Mouse (Mus musculus): ENCODE measurements at regions not wholly inside any gene's neighbourhood (a gene's known extent, or its start where the extent isn't known, plus 50 kb on each side); places are given as distances from the start of the nearest gene placed in this dataset.

DNA sequence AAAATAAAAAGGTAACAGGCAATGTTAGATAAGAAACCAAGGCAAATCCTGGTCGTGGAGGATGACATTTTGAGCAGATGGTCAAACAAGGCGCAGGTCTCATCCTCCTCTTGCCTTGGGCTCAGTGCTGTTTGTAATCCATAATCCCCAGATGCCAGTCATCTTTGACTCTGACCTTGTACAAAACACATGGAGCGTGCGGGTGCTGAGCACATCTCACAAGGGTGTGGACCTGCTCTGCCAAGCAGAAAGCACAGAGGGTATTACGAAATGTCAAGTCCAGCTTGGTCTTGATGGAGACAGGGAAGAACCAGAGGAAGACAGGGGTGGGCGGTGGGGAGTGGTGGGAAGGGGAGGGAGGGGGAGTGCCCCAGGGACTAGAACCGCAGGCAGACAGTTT is 116.9 kb upstream of the Auts2 start:
- dilution Hi-C loops (cut with MboI; ENCODE audit: extremely low pct_ligation_motif_present, extremely low pct_unique_long_range_greater_than_20kb, low sequenced_read_pairs) = no loop called here
- Histone ChIP-seq H3K4me3 (replicated peaks in 1 of 3; ENCODE audit: low read depth in 2 of 3, low read length in 2 of 3, poor library complexity in 1 of 3) (no peak overlapping the region), H3K27me3 (replicated peaks) (no peaks in the 10 kb centered on the region), H3K4me1 (ENCODE audit: control insufficient read depth in 1 of 2, insufficient read depth in 2 of 2) (no peaks in the 10 kb centered on the region), H3K9ac (ENCODE audit: insufficient read depth, low read depth) (no peak overlapping the region), H3K4me2 (ENCODE audit: insufficient read depth, low read depth, poor library complexity, severe bottlenecking) (no peak overlapping the region), H3K9me3 (replicated peaks; ENCODE audit: low read length) (peaks cover 83% of the 10 kb centered on the region), H3K27ac (ENCODE audit: insufficient read depth, low read depth) (no peak overlapping the region), H3K79me2 (replicated peaks; ENCODE audit: control insufficient read depth, extremely low read depth, insufficient read depth, poor library complexity, severe bottlenecking) (no peaks in the 10 kb centered on the region), H3K36me3 (replicated peaks in 1 of 2; ENCODE audit: control insufficient read depth in 1 of 2, insufficient read depth in 1 of 2, low read length in 1 of 2) (no peaks in the 10 kb centered on the region)
- no peak for DNase-seq (ENCODE audit: extremely low read depth)
- no peak for TF ChIP-seq SIN3A (IDR thresholded peaks at IDR 0.05; ENCODE audit: low read length)
- in situ Hi-C loops (cut with MboI; ENCODE audit: low pct_ligation_motif_present, low pct_unique_long_range_greater_than_20kb, low sequenced_read_pairs) = no loop called here

DNA sequence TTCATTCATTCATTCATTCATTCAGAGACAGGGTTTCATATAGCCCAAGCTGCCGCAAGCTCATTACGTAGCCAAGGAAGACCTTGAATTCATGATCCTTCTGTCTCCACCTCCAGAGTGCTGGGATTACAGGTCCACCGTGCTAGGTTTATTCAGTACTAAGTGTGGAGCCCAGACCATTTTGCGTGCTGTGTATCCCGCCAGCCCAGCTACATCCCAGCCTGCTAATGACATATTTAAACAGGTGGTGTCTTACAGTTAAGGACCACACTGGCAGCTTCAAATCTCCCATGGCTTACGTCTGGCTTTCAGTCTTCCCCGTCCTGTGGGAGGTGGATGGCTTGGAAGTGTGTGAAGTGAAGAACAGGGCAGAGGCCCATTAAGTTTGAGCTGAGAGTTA is 111.2 kb upstream of the Auts2 start:
- TF ChIP-seq PAX5 (IDR thresholded peaks at IDR 0.05; ENCODE audit: low read length) = no peak
- no peak for TF ChIP-seq JUN (IDR thresholded peaks at IDR 0.05; ENCODE audit: insufficient read depth, low read depth, low read length)
- no peak for TF ChIP-seq MYC (IDR thresholded peaks at IDR 0.05; ENCODE audit: low read depth, low read length)
- no peak for TF ChIP-seq CTCF (conservative IDR thresholded peaks at IDR 0.05 in 1 of 2, IDR thresholded peaks at IDR 0.05 in 1 of 2; ENCODE audit: low read depth in 2 of 2, low read length in 2 of 2)
- no peak for TF ChIP-seq MAFK (IDR thresholded peaks at IDR 0.05; ENCODE audit: insufficient replicate concordance, low read length)
- TF ChIP-seq RAD21 (IDR thresholded peaks at IDR 0.05; ENCODE audit: low read depth, low read length) = no peak
- TF ChIP-seq USF2 (conservative IDR thresholded peaks at IDR 0.05; ENCODE audit: low read depth, low read length) = no peak
- TF ChIP-seq TBP (conservative IDR thresholded peaks at IDR 0.05; ENCODE audit: low read depth, low read length) = no peak
- TF ChIP-seq TCF12 (IDR thresholded peaks at IDR 0.05; ENCODE audit: low read depth, low read length) = no peak
- TF ChIP-seq JUND (conservative IDR thresholded peaks at IDR 0.05; ENCODE audit: low read depth, low read length) = no peak
- TF ChIP-seq SMC3 (IDR thresholded peaks at IDR 0.05; ENCODE audit: low read depth, low read length) = no peak
- TF ChIP-seq ETS1 (conservative IDR thresholded peaks at IDR 0.05; ENCODE audit: low read depth, low read length) = no peak
- no peak for TF ChIP-seq HCFC1 (IDR thresholded peaks at IDR 0.05; ENCODE audit: low read depth, low read length)
- TF ChIP-seq BHLHE40 (IDR thresholded peaks at IDR 0.05; ENCODE audit: low read depth, low read length) = no peak
- dilution Hi-C loops (cut with MboI; ENCODE audit: extremely low pct_ligation_motif_present, extremely low pct_unique_long_range_greater_than_20kb, low sequenced_read_pairs) (no loop called here), in situ Hi-C loops (cut with MboI; ENCODE audit: low pct_ligation_motif_present, low pct_unique_long_range_greater_than_20kb, low sequenced_read_pairs) (no loop called here)
- Histone ChIP-seq H3K27ac (ENCODE audit: insufficient read depth, low read depth) (no peak overlapping the region), H3K27me3 (replicated peaks) (no peaks in the 10 kb centered on the region), H3K4me1 (ENCODE audit: control insufficient read depth in 1 of 2, insufficient read depth in 2 of 2) (no peaks in the 10 kb centered on the region), H3K79me2 (replicated peaks; ENCODE audit: control insufficient read depth, extremely low read depth, insufficient read depth, poor library complexity, severe bottlenecking) (no peaks in the 10 kb centered on the region), H3K4me3 (replicated peaks in 1 of 3; ENCODE audit: low read depth in 2 of 3, low read length in 2 of 3, poor library complexity in 1 of 3) (no peak overlapping the region), H3K9me3 (replicated peaks; ENCODE audit: low read length) (peaks cover 72% of the 10 kb centered on the region), H3K9ac (ENCODE audit: insufficient read depth, low read depth) (no peak overlapping the region), H3K36me3 (replicated peaks in 1 of 2; ENCODE audit: control insufficient read depth in 1 of 2, insufficient read depth in 1 of 2, low read length in 1 of 2) (no peaks in the 10 kb centered on the region), H3K4me2 (ENCODE audit: insufficient read depth, low read depth, poor library complexity, severe bottlenecking) (no peak overlapping the region)
- DNase-seq (ENCODE audit: extremely low read depth) = no peak

All from CH12.LX (cell line).